30 mouse cellular contexts compared by ENCODE assay signal in genomic region chr15:10263420-10263819, GRCm38 (mm10).
"Had no signal": no experiment of that assay in that cellular context is flagged by ENCODE, and none has a peak within 500 bp of the region (broad histone marks: within the 10 kb centered on the region; RNA-seq: fewer than 3 reads in every experiment).

No protein-coding gene starts in this region.

- DNase-seq: left cerebral cortex, postnatal 4 days; liver, embryonic 13.5 days; lung, adult 18-20 months; lung, adult 2 months; lung, embryonic 14.5 days; lung, postnatal 10 days; lung, postnatal 14 days; lung, postnatal 36 days; lung, postnatal 4 days; midbrain, embryonic 14.5 days had no signal

- H3K27me3 ChIP-seq: limb, embryonic 12.5 days; limb, embryonic 13.5 days; limb, embryonic 15.5 days; liver, embryonic 12.5 days; liver, embryonic 13.5 days; liver, embryonic 15.5 days; lung, embryonic 15.5 days; megakaryocyte, embryonic 14.5 days; midbrain, embryonic 12.5 days; midbrain, embryonic 13.5 days; midbrain, embryonic 15.5 days; neural tube, embryonic 12.5 days had no signal

- H3K4me3 ChIP-seq: left cerebral cortex, adult 2 months; limb, embryonic 10.5 days; limb, embryonic 12.5 days; limb, embryonic 13.5 days; limb, embryonic 15.5 days; liver, embryonic 12.5 days; liver, embryonic 13.5 days; liver, embryonic 15.5 days; lung, embryonic 15.5 days; megakaryocyte, embryonic 14.5 days; midbrain, embryonic 10.5 days; midbrain, embryonic 12.5 days; midbrain, embryonic 13.5 days; midbrain, embryonic 15.5 days; myocyte; neural tube, embryonic 12.5 days had no signal

- H3K36me3 ChIP-seq: limb, embryonic 10.5 days; limb, embryonic 12.5 days; limb, embryonic 13.5 days; limb, embryonic 15.5 days; liver, embryonic 12.5 days; liver, embryonic 13.5 days; liver, embryonic 15.5 days; lung, embryonic 15.5 days; midbrain, embryonic 10.5 days; midbrain, embryonic 12.5 days; midbrain, embryonic 13.5 days; midbrain, embryonic 15.5 days; neural tube, embryonic 12.5 days had no signal

- H3K4me2 ChIP-seq: limb, embryonic 12.5 days; limb, embryonic 13.5 days; limb, embryonic 15.5 days; liver, embryonic 12.5 days; liver, embryonic 13.5 days; liver, embryonic 15.5 days; lung, embryonic 14.5 days; lung, embryonic 15.5 days; midbrain, embryonic 11.5 days; midbrain, embryonic 12.5 days; midbrain, embryonic 13.5 days; midbrain, embryonic 15.5 days; neural tube, embryonic 12.5 days had no signal

- H3K4me1 ChIP-seq: limb, embryonic 10.5 days; limb, embryonic 12.5 days; limb, embryonic 13.5 days; limb, embryonic 15.5 days; liver, embryonic 12.5 days; liver, embryonic 13.5 days; liver, embryonic 15.5 days; lung, embryonic 15.5 days; megakaryocyte, embryonic 14.5 days; midbrain, embryonic 10.5 days; midbrain, embryonic 12.5 days; midbrain, embryonic 13.5 days; midbrain, embryonic 15.5 days; neural tube, embryonic 12.5 days had no signal

- H3K27ac ChIP-seq: left cerebral cortex, adult 2 months; limb, embryonic 10.5 days; limb, embryonic 12.5 days; limb, embryonic 13.5 days; limb, embryonic 15.5 days; liver, embryonic 12.5 days; liver, embryonic 13.5 days; liver, embryonic 14.5 days; liver, embryonic 15.5 days; lung, embryonic 15.5 days; macrophage; midbrain, embryonic 10.5 days; midbrain, embryonic 12.5 days; midbrain, embryonic 13.5 days; midbrain, embryonic 15.5 days; neural tube, embryonic 12.5 days had no signal

- ATAC-seq: liver, embryonic 12.5 days; lung, postnatal 0 days; midbrain, embryonic 13.5 days; midbrain, embryonic 15.5 days; midbrain, embryonic 16.5 days had no signal

- H3K9ac ChIP-seq: limb, embryonic 12.5 days; limb, embryonic 13.5 days; limb, embryonic 15.5 days; liver, embryonic 12.5 days; liver, embryonic 13.5 days; liver, embryonic 14.5 days; liver, embryonic 15.5 days; lung, embryonic 14.5 days; lung, embryonic 15.5 days; midbrain, embryonic 12.5 days; midbrain, embryonic 13.5 days; midbrain, embryonic 15.5 days; neural tube, embryonic 12.5 days had no signal

- H3K9me3 ChIP-seq: limb, embryonic 10.5 days; limb, embryonic 12.5 days; limb, embryonic 13.5 days; limb, embryonic 15.5 days; liver, embryonic 12.5 days; liver, embryonic 13.5 days; liver, embryonic 15.5 days; lung, embryonic 15.5 days; megakaryocyte, embryonic 14.5 days; midbrain, embryonic 10.5 days; midbrain, embryonic 12.5 days; midbrain, embryonic 13.5 days; midbrain, embryonic 15.5 days; neural tube, embryonic 12.5 days had no signal
